Mouse (Mus musculus): ENCODE measurements around the gene Htr1d. TPM values are rescaled to one million over a fixed set of nuclear protein-coding genes. Genes with fewer than 3 reads are reported as not detected.

Htr1d gene
- total and polyA plus RNA-seq, 3 experiments = not detected

DNA sequence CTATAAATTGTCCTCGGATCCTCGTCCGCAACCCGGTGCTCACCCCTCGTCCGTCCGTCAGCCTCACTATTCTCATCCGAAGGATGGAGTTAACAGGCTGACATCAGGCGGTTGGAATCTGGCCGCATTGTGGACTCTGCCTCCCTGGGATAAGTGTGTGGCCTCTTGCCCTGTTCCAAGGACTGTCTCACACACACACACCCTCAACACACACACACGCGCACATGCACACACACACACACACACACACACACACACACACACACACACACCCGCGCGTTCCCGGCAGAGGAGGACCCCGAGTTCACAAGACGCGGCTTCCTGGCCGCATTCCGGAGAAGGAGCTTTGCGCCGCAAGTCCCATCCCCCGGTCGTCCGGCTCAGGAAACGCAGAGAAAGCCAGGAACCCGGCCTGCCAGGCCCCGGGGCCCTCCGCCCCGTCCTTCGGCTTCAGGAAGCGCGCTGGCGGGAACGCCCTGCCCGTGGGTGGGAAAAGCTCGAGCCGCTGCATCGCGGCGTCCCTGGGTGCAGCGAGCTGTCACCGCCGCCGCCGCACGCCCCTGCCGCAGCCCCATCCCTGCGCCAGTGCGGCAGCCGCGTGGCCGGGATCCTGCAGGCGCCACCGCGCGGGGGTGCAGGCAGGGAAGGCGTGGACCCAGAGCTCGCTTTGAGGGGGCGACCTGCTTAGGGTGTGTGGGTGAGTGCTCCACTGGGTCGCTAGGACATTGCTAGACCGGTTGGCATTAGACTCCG lies 38.9 kb downstream of the Htr1d start, which contains the start of gene 6030445D17Rik (continued):
- TF ChIP-seq MYB (IDR thresholded peaks at IDR 0.05; ENCODE audit: low read depth, low read length) (no peak), TCF12 (IDR thresholded peaks at IDR 0.05; ENCODE audit: low read depth, low read length) (0 out of 2 replicates have a peak, but pooled peaks have one; percentile 9), SIN3A (IDR thresholded peaks at IDR 0.05; ENCODE audit: low read length) (peak; percentile 9), ZNF384 (IDR thresholded peaks at IDR 0.05; ENCODE audit: low read depth, low read length) (no peak), GABPA (IDR thresholded peaks at IDR 0.05; ENCODE audit: low read depth, low read length) (no peak), POLR2A (IDR thresholded peaks at IDR 0.05; ENCODE audit: control insufficient read depth in 1 of 2, insufficient read depth in 1 of 2, low read depth in 1 of 2, low read length in 2 of 2, poor library complexity in 1 of 2) (peak in 1 of 2 experiments; percentile 77; a peak in 2 of 4 replicates), CHD1 (IDR thresholded peaks at IDR 0.05; ENCODE audit: low read depth, low read length) (no peak), MXI1 (IDR thresholded peaks at IDR 0.05; ENCODE audit: low read depth, low read length) (peak; percentile 75), ZKSCAN1 (IDR thresholded peaks at IDR 0.05; ENCODE audit: low read depth, low read length) (no peak)

- peak overlapping the region; percentile 82 for H3K4me3 ChIP-seq (ENCODE audit: control insufficient read depth in 1 of 2, insufficient read depth in 1 of 2, low read depth in 2 of 2, low read length in 2 of 2)
- H3K27me3 ChIP-seq (ENCODE audit: control insufficient read depth in 1 of 2, insufficient read depth in 2 of 2, low read length in 2 of 2) = no peaks in the 10 kb centered on the region
- peaks cover 0 to 14% of the 10 kb centered on the region in 2 experiments; a peak in 2 of 4 replicates for H3K36me3 ChIP-seq (ENCODE audit: control insufficient read depth in 1 of 2, insufficient read depth in 2 of 2, low read length in 2 of 2)
- peak overlapping the region; percentile 86 for H3K27ac ChIP-seq (ENCODE audit: control insufficient read depth, low read depth, low read length)
- TF ChIP-seq USF1 (IDR thresholded peaks at IDR 0.05; ENCODE audit: low read depth, low read length) = no peak
- no peak for TF ChIP-seq NRF1 (IDR thresholded peaks at IDR 0.05; ENCODE audit: insufficient read depth, low read depth, low read length, poor library complexity, severe bottlenecking)
- no peak for TF ChIP-seq JUND (IDR thresholded peaks at IDR 0.05; ENCODE audit: low read depth, low read length)
- peak; percentile 87 for TF ChIP-seq TBP (IDR thresholded peaks at IDR 0.05; ENCODE audit: low read depth, low read length)
- TF ChIP-seq RAD21 (IDR thresholded peaks at IDR 0.05; ENCODE audit: low read depth, low read length) = no peak
- peak in 1 of 2 experiments; percentile 90; a peak in 2 of 4 replicates for TF ChIP-seq POLR2A (IDR thresholded peaks at IDR 0.05; ENCODE audit: control insufficient read depth in 1 of 2, insufficient read depth in 1 of 2, low read depth in 1 of 2, low read length in 2 of 2, poor library complexity in 1 of 2)
- no peak for TF ChIP-seq ELF1 (IDR thresholded peaks at IDR 0.05; ENCODE audit: low read depth, low read length)
- TF ChIP-seq GABPA (IDR thresholded peaks at IDR 0.05; ENCODE audit: low read depth, low read length) = no peak
- no peak for TF ChIP-seq ZKSCAN1 (IDR thresholded peaks at IDR 0.05; ENCODE audit: low read depth, low read length)
- TF ChIP-seq BHLHE40 (IDR thresholded peaks at IDR 0.05; ENCODE audit: borderline replicate concordance, low read depth, low read length) = no peak
- TF ChIP-seq ZNF384 (IDR thresholded peaks at IDR 0.05; ENCODE audit: low read depth, low read length) = no peak
- no peak for TF ChIP-seq EP300 (IDR thresholded peaks at IDR 0.05; ENCODE audit: low read depth in 1 of 2, low read length in 2 of 2)
- TF ChIP-seq ETS1 (IDR thresholded peaks at IDR 0.05; ENCODE audit: low read depth, low read length) = no peak
- TF ChIP-seq ZMIZ1 (IDR thresholded peaks at IDR 0.05; ENCODE audit: low read depth, low read length) = peak; percentile 38
- TF ChIP-seq KAT2A (conservative IDR thresholded peaks at IDR 0.05; ENCODE audit: low read depth, low read length) = no peak
- TF ChIP-seq MAFK (IDR thresholded peaks at IDR 0.05; ENCODE audit: borderline replicate concordance, low read depth, low read length) = no peak
- TF ChIP-seq SIN3A (IDR thresholded peaks at IDR 0.05; ENCODE audit: low read length) = no peak
- peak; percentile 62; the same call in 1 of the 2 replicates for TF ChIP-seq POLR2AphosphoS2 (IDR thresholded peaks at IDR 0.05; ENCODE audit: low read length)
- TF ChIP-seq NELFE (IDR thresholded peaks at IDR 0.05; ENCODE audit: low read depth, low read length) = no peak; the same call in 1 of the 2 replicates
- H3K79me2 ChIP-seq (ENCODE audit: control insufficient read depth, insufficient read depth, low read length, poor library complexity) = peaks cover 7% of the 10 kb centered on the region; the same call in 1 of the 2 replicates
- H3K9ac ChIP-seq (ENCODE audit: control insufficient read depth, low read depth, low read length, poor library complexity, severe bottlenecking) = peak overlapping the region; percentile 90
- peaks cover 2 to 22% of the 10 kb centered on the region in 2 experiments for H3K4me1 ChIP-seq (ENCODE audit: control insufficient read depth in 1 of 2, insufficient read depth in 2 of 2, low read length in 2 of 2)
- peak; percentile 87 for DNase-seq (ENCODE audit: low read depth, low spot score)
- H3K9me3 ChIP-seq (replicated peaks; ENCODE audit: insufficient read depth, low read length) = no peaks in the 10 kb centered on the region
These were observed 39.5 kb downstream of the Htr1d start for GRCm38 (mm10) chr4:136462839-136463178.
